Mouse (Mus musculus) urinary bladder, postnatal 0 days (tissue): ENCODE data around the gene Gm2056. TPM values are rescaled to one million over a fixed set of nuclear protein-coding genes. Genes with fewer than 3 reads are reported as not detected.

ENCODE experiments used
- polyA plus RNA-seq: library from polyadenylated mRNA; unstranded; fragments of >200 nt; fragmentation: Nextera tagmentation; extraction: Ambion mirVana; gene quantifications from 2 replicates; pipeline ENCODE4 v1.2.1, GENCODE M21; 2015

Gm2056 gene
- not detected in 2 replicates for polyA plus RNA-seq

GRCm38 (mm10) chr12:88026704-88027103, at the start of gene Gm2056:
Gm2056 (plus strand) TSS chr12:88027004.

GRCm38 (mm10) chr12:88011548-88011947, 15.3 kb upstream of the Gm2056 start, which contains the start of gene Gm2075:
Gm2075 (plus strand) TSS chr12:88011848.

GRCm38 (mm10) chr12:88018671-88019070, 8.1 kb upstream of the Gm2056 start, which contains the start of gene Gm6803:
Gm6803 (minus strand) TSS chr12:88018771.

Other genes starting within 250 kb of the Gm2056 start
- gene Gm21936, start 231.5 kb upstream of the Gm2056 start, polyA plus RNA-seq = not detected in 2 replicates
- gene BB287469, start 210.4 kb upstream of the Gm2056 start, polyA plus RNA-seq = not detected in 2 replicates
- not detected in 2 replicates for gene Gm2001, start 184.7 kb upstream of the Gm2056 start, polyA plus RNA-seq
- not detected in 2 replicates for gene Gm2016, start 152.9 kb upstream of the Gm2056 start, polyA plus RNA-seq
- gene Gm2022, start 131.6 kb upstream of the Gm2056 start, polyA plus RNA-seq = not detected in 2 replicates
- gene Gm2035, start 107.1 kb upstream of the Gm2056 start, polyA plus RNA-seq = not detected in 2 replicates
- not detected in 2 replicates for gene Gm2042, start 72.9 kb upstream of the Gm2056 start, polyA plus RNA-seq
- not detected in 2 replicates for gene Gm2075, start 15.2 kb upstream of the Gm2056 start, polyA plus RNA-seq
- gene Gm6803, start 8.2 kb upstream of the Gm2056 start, polyA plus RNA-seq = not detected in 2 replicates
- not detected in 2 replicates for gene Gm16368, start 56.7 kb downstream of the Gm2056 start, polyA plus RNA-seq
- not detected in 2 replicates for gene Gm10436, start 155.1 kb downstream of the Gm2056 start, polyA plus RNA-seq
- gene Gm8332, start 223.1 kb downstream of the Gm2056 start, polyA plus RNA-seq = not detected in 2 replicates
- not detected in 2 replicates for gene Gm5662, start 247.5 kb downstream of the Gm2056 start, polyA plus RNA-seq